ENCODE assay signal across 23 mouse cellular contexts in genomic region chr11:35542731-35543130, GRCm38 (mm10).
"Had no signal": no experiment of that assay in that cellular context is flagged by ENCODE, and none has a peak within 500 bp of the region (broad histone marks: within the 10 kb centered on the region; RNA-seq: fewer than 3 reads in every experiment).

No protein-coding gene starts in this region.

- H3K4me1 ChIP-seq: megakaryocyte, embryonic 14.5 days had no signal

- H3K27ac ChIP-seq: kidney, embryonic 15.5 days; left cerebral cortex, adult 2 months; limb, embryonic 12.5 days; limb, embryonic 15.5 days; liver, embryonic 14.5 days; midbrain, embryonic 10.5 days; midbrain, embryonic 13.5 days had no signal

- DNase-seq: kidney, adult 8-10 months; kidney, postnatal 10 days; kidney, postnatal 36 days; layer of hippocampus, postnatal 36 days; liver, postnatal 0 days; lung, embryonic 14.5 days; right cerebral cortex, adult 18-20 months; right cerebral cortex, postnatal 14 days; right cerebral cortex, postnatal 4 days; thymus, adult 18-20 months; thymus, postnatal 36 days had no signal

- H3K4me3 ChIP-seq: kidney, embryonic 15.5 days; left cerebral cortex, adult 2 months; limb, embryonic 12.5 days; limb, embryonic 15.5 days; megakaryocyte, embryonic 14.5 days; midbrain, embryonic 10.5 days; midbrain, embryonic 13.5 days; myocyte had no signal

- H3K36me3 ChIP-seq: kidney, embryonic 15.5 days; limb, embryonic 12.5 days; limb, embryonic 15.5 days; midbrain, embryonic 10.5 days; midbrain, embryonic 13.5 days had no signal

- H3K9me3 ChIP-seq: kidney, embryonic 15.5 days; limb, embryonic 12.5 days; limb, embryonic 15.5 days; megakaryocyte, embryonic 14.5 days; midbrain, embryonic 10.5 days; midbrain, embryonic 13.5 days had no signal

- H3K9ac ChIP-seq: kidney, embryonic 15.5 days; limb, embryonic 12.5 days; limb, embryonic 15.5 days; liver, embryonic 14.5 days; liver, postnatal 0 days; lung, embryonic 14.5 days; midbrain, embryonic 13.5 days had no signal

- H3K4me2 ChIP-seq: kidney, embryonic 15.5 days; limb, embryonic 12.5 days; limb, embryonic 15.5 days; liver, embryonic 11.5 days; lung, embryonic 14.5 days; midbrain, embryonic 13.5 days had no signal

- ATAC-seq: lung, postnatal 0 days; midbrain, embryonic 13.5 days; midbrain, embryonic 16.5 days had no signal
